Mouse (Mus musculus): ENCODE measurements at regions not wholly inside any gene's neighbourhood (a gene's known extent, or its start where the extent isn't known, plus 50 kb on each side); places are given as distances from the start of the nearest gene placed in this dataset.

GRCm38 (mm10) chr9:23115026-23115425 lies 107.8 kb upstream of the Bmper start:
- TF ChIP-seq CTCF (IDR thresholded peaks at IDR 0.05; ENCODE audit: borderline replicate concordance, insufficient read depth, low read length) = no peak
- TF ChIP-seq POLR2A (IDR thresholded peaks at IDR 0.05; ENCODE audit: low read depth, low read length) = no peak
